Mouse (Mus musculus) midbrain, postnatal 0 days (tissue): ENCODE measurements at regions not wholly inside any gene's neighbourhood (a gene's known extent, or its start where the extent isn't known, plus 50 kb on each side); places are given as distances from the start of the nearest gene placed in this dataset.

Source experiments
- ATAC-seq: fragments of 200-750 bp; cut with Nextera tagmentation; 2 replicates; pipeline ENCODE4 v1.8.0; 2017; ENCODE audit warnings: moderate number of reproducible peaks, mild to moderate bottlenecking, moderate TSS enrichment, moderate library complexity; ENCODE audit not compliant: low FRiP score
- DNase-seq: peaks from one replicate; pipeline ENCODE4 v3.0.0-alpha.2; 2015; ENCODE audit warnings: low spot score
- H3K27ac ChIP-seq: fragments of 300-500 bp; sonication (generic); 2 replicates; pipeline ENCODE4 v1.5.1; 2014; ENCODE audit warnings: low read depth, mild to moderate bottlenecking, low read length, mixed read lengths
- H3K27me3 ChIP-seq: fragments of 300-500 bp; sonication (generic); 2 replicates; pipeline ENCODE4 v1.6.1; 2014; ENCODE audit warnings: low read length, control low read depth, mixed read lengths; ENCODE audit not compliant: insufficient read depth
- H3K36me3 ChIP-seq: fragments of 300-500 bp; sonication (generic); 2 replicates; pipeline ENCODE4 v1.6.1; 2014; ENCODE audit warnings: low read length, control low read depth, mixed read lengths; ENCODE audit not compliant: insufficient read depth
- H3K4me1 ChIP-seq: fragments of 300-500 bp; sonication (generic); 2 replicates; pipeline ENCODE4 v1.6.1; 2014; ENCODE audit warnings: mild to moderate bottlenecking, control low read depth, antibody characterized with exemption, low read length, mixed read lengths; ENCODE audit not compliant: insufficient read depth
- H3K4me2 ChIP-seq: fragments of 300-500 bp; sonication (generic); 2 replicates; pipeline ENCODE4 v1.6.1; 2014; ENCODE audit warnings: low read depth, mild to moderate bottlenecking, low read length, mixed read lengths; ENCODE audit not compliant: poor library complexity, severe bottlenecking
- H3K4me3 ChIP-seq: fragments of 300-500 bp; sonication (generic); 2 replicates; pipeline ENCODE4 v1.5.1; 2014; ENCODE audit warnings: low read depth, mild to moderate bottlenecking, low read length, moderate library complexity
- H3K9ac ChIP-seq: fragments of 300-500 bp; sonication (generic); replicated peaks from 2 replicates; pipeline ENCODE4 v1.6.1; 2014; ENCODE audit warnings: mild to moderate bottlenecking, low read length, moderate library complexity, mixed read lengths; ENCODE audit not compliant: poor library complexity, severe bottlenecking
- H3K9me3 ChIP-seq: fragments of 300-500 bp; sonication (generic); 2 replicates; pipeline ENCODE4 v1.6.1; 2016; ENCODE audit warnings: low read length, control low read depth
- CTCF ChIP-seq: IDR thresholded peaks from 2 replicates; pipeline ENCODE4 v1.5.1; 2016; ENCODE audit warnings: antibody characterized with exemption, mild to moderate bottlenecking
- WGBS: fragments of 180-500 bp; shearing (Covaris S2); extraction: QIAGEN DNeasy Blood & Tissue Kit; methylation state at CpG from one replicate; pipeline ENCODE4 v1.1.7; 2014; 5-methylcytosine and 5-hydroxymethylcytosine counted together

- no peaks in the 10 kb centered on the region for H3K9me3 ChIP-seq
- H3K9ac ChIP-seq = no peak overlapping the region
- 93% methylated on average over 1 of the region's 1 CpGs for WGBS
- DNase-seq = no peak
- no peak overlapping the region for H3K4me3 ChIP-seq
- no peak overlapping the region for H3K27ac ChIP-seq
- no peak overlapping the region for H3K4me2 ChIP-seq
- H3K4me1 ChIP-seq = no peaks in the 10 kb centered on the region
- no peak for TF ChIP-seq CTCF
- no peak for ATAC-seq
- H3K36me3 ChIP-seq = no peaks in the 10 kb centered on the region
- H3K27me3 ChIP-seq = no peaks in the 10 kb centered on the region
Measured at GRCm38 (mm10) chr1:94642296-94642695, 589.9 kb upstream of the Pdcd1 start.

DNA sequence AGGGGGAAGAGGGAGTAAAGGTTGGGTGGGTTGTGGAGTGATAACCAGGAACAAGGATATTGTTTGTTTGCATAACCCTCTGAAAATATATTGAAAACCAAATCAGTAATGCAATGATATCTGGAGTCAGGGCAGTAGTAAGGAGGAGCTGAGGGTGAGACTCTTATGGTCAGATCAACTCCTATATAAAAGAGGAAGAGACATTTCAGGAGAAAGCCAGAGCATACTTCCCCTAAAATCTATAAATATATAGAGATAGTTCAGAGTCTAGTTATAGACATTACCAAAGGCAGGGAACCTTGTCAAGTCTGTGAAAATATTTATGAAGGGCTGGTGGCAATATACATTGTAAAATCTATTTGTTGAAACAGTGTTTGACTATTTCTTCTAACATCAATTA lies 605.9 kb upstream of the Pdcd1 start:
- DNase-seq = no peak
- no peaks in the 10 kb centered on the region for H3K27me3 ChIP-seq
- no peak overlapping the region for H3K4me2 ChIP-seq
- no peak overlapping the region for H3K9ac ChIP-seq
- H3K4me3 ChIP-seq = no peak overlapping the region
- no peaks in the 10 kb centered on the region for H3K9me3 ChIP-seq
- TF ChIP-seq CTCF = no peak
- ATAC-seq = no peak
- H3K36me3 ChIP-seq = no peaks in the 10 kb centered on the region
- H3K27ac ChIP-seq = no peak overlapping the region
- no peaks in the 10 kb centered on the region for H3K4me1 ChIP-seq

GRCm38 (mm10) chr1:94671641-94672040 lies 619.3 kb upstream of the Pdcd1 start:
- Histone ChIP-seq H3K4me1 (no peaks in the 10 kb centered on the region), H3K27me3 (no peaks in the 10 kb centered on the region), H3K4me3 (no peak overlapping the region), H3K27ac (no peak overlapping the region), H3K9ac (no peak overlapping the region), H3K4me2 (no peak overlapping the region), H3K9me3 (no peaks in the 10 kb centered on the region), H3K36me3 (no peaks in the 10 kb centered on the region)
- no peak for DNase-seq
- WGBS = 52% methylated on average over 4 of the region's 4 CpGs
- TF ChIP-seq CTCF = no peak
- ATAC-seq = no peak

- no peaks in the 10 kb centered on the region for H3K27me3 ChIP-seq
- H3K9ac ChIP-seq = no peak overlapping the region
- no peak for TF ChIP-seq CTCF
- H3K27ac ChIP-seq = no peak overlapping the region
- H3K36me3 ChIP-seq = no peaks in the 10 kb centered on the region
- DNase-seq (no peak), ATAC-seq (no peak)
- no peaks in the 10 kb centered on the region for H3K4me1 ChIP-seq
- 86% methylated on average over 1 of the region's 1 CpGs for WGBS
- no peak overlapping the region for H3K4me3 ChIP-seq
- H3K4me2 ChIP-seq = no peak overlapping the region
- no peaks in the 10 kb centered on the region for H3K9me3 ChIP-seq
Measured at GRCm38 (mm10) chr1:94700517-94700916, 612.9 kb upstream of the Fam174a start.

DNA sequence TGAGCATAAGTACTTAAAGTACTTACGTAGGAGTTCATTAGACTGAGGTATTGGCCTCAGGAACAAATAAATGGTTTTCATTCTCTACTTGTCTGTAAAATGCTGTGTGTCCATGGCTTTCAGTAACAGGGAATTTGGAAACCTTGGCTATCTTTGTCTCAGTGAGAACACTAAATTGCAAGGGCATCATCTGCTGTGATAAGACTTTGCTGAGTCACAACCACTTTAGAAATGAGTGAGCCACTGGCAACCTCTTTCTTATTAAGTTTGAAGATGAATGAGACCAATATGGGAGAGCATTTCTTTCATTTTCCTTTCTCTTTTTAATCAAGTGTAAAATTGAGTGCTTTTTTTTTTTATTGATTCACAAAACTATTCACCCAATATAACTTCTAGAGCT lies 611.7 kb upstream of the Fam174a start:
- H3K4me1 ChIP-seq = no peaks in the 10 kb centered on the region
- no peaks in the 10 kb centered on the region for H3K36me3 ChIP-seq
- H3K9me3 ChIP-seq = no peaks in the 10 kb centered on the region
- no peak overlapping the region for H3K4me3 ChIP-seq
- no peak for ATAC-seq
- no peak for TF ChIP-seq CTCF
- no peak overlapping the region for H3K4me2 ChIP-seq
- no peak for DNase-seq
- no peak overlapping the region for H3K27ac ChIP-seq
- H3K27me3 ChIP-seq = no peaks in the 10 kb centered on the region
- H3K9ac ChIP-seq = no peak overlapping the region
- WGBS = 85% methylated on average over 1 of the region's 1 CpGs

GRCm38 (mm10) chr1:94712812-94713211 lies 600.6 kb upstream of the Fam174a start:
- H3K36me3 ChIP-seq = no peaks in the 10 kb centered on the region
- no peak for TF ChIP-seq CTCF
- ATAC-seq (no peak), DNase-seq (no peak)
- H3K4me2 ChIP-seq = no peak overlapping the region
- no peaks in the 10 kb centered on the region for H3K9me3 ChIP-seq
- H3K27ac ChIP-seq = no peak overlapping the region
- no peaks in the 10 kb centered on the region for H3K4me1 ChIP-seq
- H3K27me3 ChIP-seq = no peaks in the 10 kb centered on the region
- 22% methylated on average over 5 of the region's 5 CpGs for WGBS
- no peak overlapping the region for H3K4me3 ChIP-seq
- no peak overlapping the region for H3K9ac ChIP-seq

- no peak for ATAC-seq
- WGBS = 80% methylated on average over 2 of the region's 2 CpGs
Measured at GRCm38 (mm10) chr1:94717699-94718098, 595.7 kb upstream of the Fam174a start.

More at GRCm38 (mm10) chr1:94717699-94718098, 595.7 kb upstream of the Fam174a start:
- H3K9ac ChIP-seq = no peak overlapping the region
- DNase-seq = no peak
- no peak for TF ChIP-seq CTCF
- H3K36me3 ChIP-seq = no peaks in the 10 kb centered on the region
- H3K4me2 ChIP-seq = no peak overlapping the region
- H3K27me3 ChIP-seq = no peaks in the 10 kb centered on the region
- H3K9me3 ChIP-seq = no peaks in the 10 kb centered on the region
- no peak overlapping the region for H3K27ac ChIP-seq
- no peaks in the 10 kb centered on the region for H3K4me1 ChIP-seq
- H3K4me3 ChIP-seq = no peak overlapping the region
